Mouse (Mus musculus): Measurements from ENCODE around the gene Sox11. TPM values are rescaled to one million over a fixed set of nuclear protein-coding genes. Genes with fewer than 3 reads are reported as not detected.

Gene Sox11
- total RNA-seq, 1 experiment = 10.1 TPM

GRCm38 (mm10) chr12:27293736-27294135, 48.6 kb downstream of the Sox11 start:
- TF ChIP-seq CHD2 (IDR thresholded peaks at IDR 0.05; ENCODE audit: low read depth, low read length) = no peak
- in situ Hi-C loops (cut with MboI; ENCODE audit: low sequenced_read_pairs in 2 of 2, unreplicated experiment in 2 of 2) = no loop called here
- no peak overlapping the region for H3K27ac ChIP-seq (ENCODE audit: insufficient read depth, low read depth, low read length, poor library complexity, severe bottlenecking)

GRCm38 (mm10) chr12:27293208-27293607, 49.2 kb downstream of the Sox11 start:
- Histone ChIP-seq H3K9ac (ENCODE audit: insufficient read depth, low read depth, low read length, poor library complexity, severe bottlenecking) (no peak overlapping the region), H3K36me3 (ENCODE audit: control insufficient read depth, insufficient read depth, low read length, poor library complexity, severe bottlenecking) (no peaks in the 10 kb centered on the region), H3K4me3 (ENCODE audit: insufficient read depth in 1 of 2, low read depth in 1 of 2, low read length in 2 of 2, poor library complexity in 1 of 2, severe bottlenecking in 1 of 2) (no peak overlapping the region), H3K27ac (ENCODE audit: insufficient read depth, low read depth, low read length, poor library complexity, severe bottlenecking) (no peak overlapping the region), H3K4me1 (ENCODE audit: control insufficient read depth in 2 of 2, insufficient read depth in 2 of 2, low read length in 2 of 2, poor library complexity in 1 of 2) (peaks cover 0 to 4% of the 10 kb centered on the region in 2 experiments; a peak in 1 of 4 replicates), H3K9me3 (ENCODE audit: control insufficient read depth, insufficient read depth, low read depth, low read length) (no peaks in the 10 kb centered on the region)
- no peak for TF ChIP-seq CHD2 (IDR thresholded peaks at IDR 0.05; ENCODE audit: low read depth, low read length)
- no peak for TF ChIP-seq MAFK (IDR thresholded peaks at IDR 0.05; ENCODE audit: insufficient read depth, low read depth, low read length)
- no peak for TF ChIP-seq ZC3H11A (IDR thresholded peaks at IDR 0.05; ENCODE audit: borderline replicate concordance, low read depth, low read length)
- TF ChIP-seq HCFC1 (IDR thresholded peaks at IDR 0.05; ENCODE audit: borderline replicate concordance, insufficient read depth, low read length) = no peak
- no peak for TF ChIP-seq ZNF384 (IDR thresholded peaks at IDR 0.05; ENCODE audit: low read depth, low read length)
- DNase-seq (ENCODE audit: low read depth, low spot score) = no peak
- in situ Hi-C loops (cut with MboI; ENCODE audit: low sequenced_read_pairs in 2 of 2, unreplicated experiment in 2 of 2) = no loop called here

More at GRCm38 (mm10) chr12:27293736-27294135, 48.6 kb downstream of the Sox11 start:
- Histone ChIP-seq H3K36me3 (ENCODE audit: control insufficient read depth, insufficient read depth, low read length, poor library complexity, severe bottlenecking) (no peaks in the 10 kb centered on the region), H3K4me3 (ENCODE audit: insufficient read depth in 1 of 2, low read depth in 1 of 2, low read length in 2 of 2, poor library complexity in 1 of 2, severe bottlenecking in 1 of 2) (no peak overlapping the region), H3K9ac (ENCODE audit: insufficient read depth, low read depth, low read length, poor library complexity, severe bottlenecking) (no peak overlapping the region), H3K9me3 (ENCODE audit: control insufficient read depth, insufficient read depth, low read depth, low read length) (no peaks in the 10 kb centered on the region), H3K4me1 (ENCODE audit: control insufficient read depth in 2 of 2, insufficient read depth in 2 of 2, low read length in 2 of 2, poor library complexity in 1 of 2) (peaks cover 0 to 4% of the 10 kb centered on the region in 2 experiments; a peak in 1 of 4 replicates)
- DNase-seq (ENCODE audit: low read depth, low spot score) = no peak
